Mouse (Mus musculus): ENCODE results near the gene Adarb1.

The Adarb1 gene

DNA sequence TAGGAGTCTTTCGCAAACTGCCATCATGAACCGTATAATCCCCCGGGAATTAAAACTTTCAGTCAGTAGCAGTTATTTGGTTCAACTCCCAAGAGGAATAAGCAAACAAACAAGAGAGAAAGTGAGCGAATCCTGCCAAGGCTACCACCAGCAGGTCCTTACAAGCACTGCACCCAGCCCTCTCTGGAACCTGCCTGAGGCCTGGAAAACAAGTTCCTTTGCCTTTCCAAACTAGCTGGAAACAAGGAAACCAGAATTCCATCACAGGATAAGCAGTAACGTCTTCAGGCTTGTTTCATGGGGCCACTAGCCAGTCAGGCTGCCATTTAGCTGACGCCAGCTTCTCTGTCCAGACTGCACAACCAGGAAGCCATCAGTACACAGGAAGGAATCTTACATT, 37.4 kb downstream of the Adarb1 start:
- no peak for DNase-seq

DNA sequence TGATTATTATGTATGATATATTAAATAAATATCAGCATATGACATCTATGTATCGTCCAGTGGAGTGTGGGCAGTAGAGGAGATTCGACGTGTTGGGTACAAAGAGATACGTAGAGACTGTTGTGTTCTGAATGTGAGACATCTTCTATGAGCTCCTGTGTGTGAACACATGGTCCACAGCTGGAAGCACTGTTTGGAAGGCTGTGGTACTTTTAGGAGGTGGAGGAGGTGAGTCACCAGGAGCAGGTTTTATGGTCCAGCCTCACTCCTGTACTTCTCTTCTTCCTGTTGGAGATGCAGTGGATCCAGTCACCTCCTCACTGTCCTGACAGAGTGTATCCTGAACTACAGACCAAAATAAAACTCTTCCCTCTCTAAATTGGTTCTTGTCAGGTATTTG, 38.9 kb downstream of the Adarb1 start:
- DNase-seq, result no peak

- no peak for DNase-seq
Measured at GRCm38 (mm10) chr10:77376056-77376455, 42.0 kb downstream of the Adarb1 start.

- DNase-seq, result no peak
Measured at GRCm38 (mm10) chr10:77374948-77375347, 43.1 kb downstream of the Adarb1 start.

DNA sequence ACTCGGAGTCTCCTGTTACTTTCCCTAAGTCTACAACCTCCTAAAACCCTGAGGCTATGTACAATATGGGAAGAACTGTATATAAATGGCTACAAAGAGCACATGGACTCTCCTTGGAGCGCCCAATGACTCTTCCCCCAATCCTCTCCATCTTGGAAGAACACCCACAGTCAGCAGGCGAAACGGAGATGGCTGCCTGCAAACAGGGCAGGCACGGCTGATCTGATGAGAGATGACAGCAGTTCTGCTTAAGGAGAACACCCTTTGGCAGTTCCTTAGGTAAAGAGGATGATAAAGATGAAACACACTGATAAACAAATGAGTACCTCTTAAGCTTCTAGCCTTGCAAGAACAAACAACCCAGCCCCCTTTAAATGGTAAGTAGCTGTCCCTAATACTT, 43.7 kb downstream of the Adarb1 start:
- DNase-seq, result no peak

GRCm38 (mm10) chr10:77370129-77370528, 47.9 kb downstream of the Adarb1 start:
- DNase-seq, result no peak

DNA sequence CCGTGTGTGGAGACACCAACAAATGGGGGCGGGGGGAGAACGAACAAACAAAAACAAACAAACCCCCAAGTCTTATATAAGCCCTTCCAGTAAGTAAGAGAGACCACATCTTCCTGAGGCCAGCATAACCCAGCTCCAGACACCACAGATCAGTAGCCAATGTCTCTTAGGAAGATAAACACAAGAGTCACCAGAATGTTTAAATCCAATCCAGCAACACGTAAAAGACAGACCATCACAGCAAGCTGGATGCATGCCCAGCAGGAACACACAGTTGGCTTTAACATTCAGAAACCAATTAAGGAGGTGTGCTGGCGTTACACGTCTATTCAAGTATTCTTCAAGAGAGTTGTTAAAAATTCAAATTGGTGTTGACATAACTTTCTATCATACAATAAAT, 50.1 kb downstream of the Adarb1 start:
- DNase-seq, result no peak

- peak; percentile 13 to 17 for DNase-seq
Measured at GRCm38 (mm10) chr10:77366959-77367358, 51.1 kb downstream of the Adarb1 start.

GRCm38 (mm10) chr10:77365212-77365611, 52.9 kb downstream of the Adarb1 start:
- DNase-seq, result no peak

- DNase-seq, result no peak
Measured at GRCm38 (mm10) chr10:77360486-77360885, 57.6 kb downstream of the Adarb1 start.

DNA sequence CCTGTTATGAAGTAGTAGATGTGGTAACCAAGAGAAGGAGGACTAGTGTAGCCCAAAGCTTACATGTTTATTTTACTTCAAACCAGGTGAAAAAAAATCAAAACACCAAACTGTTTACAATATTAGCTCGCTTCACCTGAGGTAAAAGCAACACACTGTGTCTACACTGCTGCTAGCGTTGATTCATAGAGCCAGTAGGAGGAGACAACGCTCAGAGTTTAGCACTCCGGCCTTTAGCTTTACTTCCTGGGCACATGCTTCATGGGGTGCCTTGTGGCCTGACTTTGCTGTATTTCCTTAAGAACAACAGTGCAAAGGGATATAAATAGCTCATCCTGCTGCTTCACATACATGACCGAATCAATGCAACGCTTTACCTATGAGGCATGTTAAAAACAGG, 60.1 kb downstream of the Adarb1 start:
- DNase-seq, result no peak

GRCm38 (mm10) chr10:77353031-77353745, 64.9 kb downstream of the Adarb1 start:
- DNase-seq, result peak; percentile 59 to 60

DNA sequence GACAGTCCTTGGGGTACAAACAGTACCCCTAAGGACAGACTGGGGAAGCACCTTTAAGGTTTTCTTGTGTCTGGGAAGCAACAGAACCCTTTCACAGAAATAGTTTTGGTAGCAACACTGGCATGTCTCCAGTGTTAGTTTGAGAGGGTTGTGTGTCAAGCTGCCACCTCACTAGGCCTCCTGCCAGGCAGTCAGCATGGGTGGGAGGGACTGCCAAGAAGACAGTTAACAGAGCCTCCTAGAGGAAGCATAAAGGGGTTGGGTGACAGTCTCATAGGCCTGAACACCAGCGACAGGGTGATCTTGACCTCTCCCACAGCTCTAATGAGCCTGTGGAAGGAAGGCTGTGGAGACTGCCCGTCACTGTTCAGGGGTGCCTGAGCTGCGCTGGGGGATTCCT, 75.2 kb downstream of the Adarb1 start:
- DNase-seq, result no peak

- no peak for DNase-seq
Measured at GRCm38 (mm10) chr10:77341711-77342110, 76.4 kb downstream of the Adarb1 start.

- DNase-seq, result no peak
Measured at GRCm38 (mm10) chr10:77341059-77341458, 77.0 kb downstream of the Adarb1 start.

DNA sequence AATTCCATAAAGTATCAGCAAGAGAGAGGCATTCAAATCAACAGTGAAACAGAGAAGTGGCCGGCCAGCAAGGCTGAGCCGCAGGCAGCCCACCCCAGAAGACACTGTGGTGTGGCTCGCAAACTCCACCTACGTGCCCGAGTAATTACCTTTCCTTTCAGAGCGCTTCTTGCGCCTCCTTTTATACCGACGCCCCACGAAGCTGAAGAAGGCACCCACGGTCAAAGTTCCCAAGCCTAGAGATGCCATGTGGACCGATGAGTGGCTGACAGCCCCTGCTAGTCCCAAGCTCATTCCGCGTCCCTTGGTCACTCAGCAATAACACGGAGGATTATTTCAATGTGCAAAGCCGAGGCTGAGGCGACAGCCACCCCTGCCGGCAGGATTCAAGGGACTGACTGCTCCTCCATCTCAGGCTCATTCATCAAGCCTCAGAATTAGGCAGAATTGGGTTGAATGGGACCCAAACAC, 78.2 kb downstream of the Adarb1 start:
- DNase-seq, result no peak

- no peak for DNase-seq
Measured at GRCm38 (mm10) chr10:77333518-77333917, 84.6 kb downstream of the Adarb1 start.

GRCm38 (mm10) chr10:77329446-77330094, 88.5 kb downstream of the Adarb1 start:
- DNase-seq, result no peak

GRCm38 (mm10) chr10:77324716-77325115, 93.4 kb downstream of the Adarb1 start:
- no peak for DNase-seq

DNA sequence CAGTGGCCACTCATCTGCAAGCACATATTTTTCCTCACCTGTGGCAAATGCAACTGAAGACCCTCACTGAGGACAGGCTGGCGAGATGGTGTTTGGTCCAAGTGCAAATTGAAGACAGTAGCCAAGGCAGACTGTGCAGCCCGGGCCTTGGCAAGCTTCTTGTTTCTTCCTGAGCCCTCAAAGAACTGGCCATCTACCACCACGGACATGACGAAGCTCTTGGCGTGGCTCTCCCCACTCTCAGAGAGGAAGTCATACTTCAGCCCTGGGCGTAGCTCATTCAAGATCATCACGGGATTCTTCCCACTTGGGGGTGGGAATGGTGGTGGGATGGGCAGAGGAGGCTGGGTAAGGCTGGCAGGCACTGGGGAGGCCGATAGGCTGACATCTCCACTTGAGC, 96.5 kb downstream of the Adarb1 start:
- DNase-seq, result no peak

- no peak for DNase-seq
Measured at GRCm38 (mm10) chr10:77321001-77321400, 97.1 kb downstream of the Adarb1 start.

- DNase-seq, result no peak
Measured at GRCm38 (mm10) chr10:77315682-77316081, 102.4 kb downstream of the Adarb1 start.

GRCm38 (mm10) chr10:77314711-77315266, 103.3 kb downstream of the Adarb1 start:
- no peak for DNase-seq

- no peak for DNase-seq
Measured at GRCm38 (mm10) chr10:77308978-77309377, 109.1 kb downstream of the Adarb1 start.
